Mouse (Mus musculus): ENCODE measurements around the gene Tle4. TPM values are rescaled to one million over a fixed set of nuclear protein-coding genes. Genes with fewer than 3 reads are reported as not detected.

Tle4 gene
- polyA plus RNA-seq, 1 experiment from 2014 or later, result 16.5 TPM

DNA sequence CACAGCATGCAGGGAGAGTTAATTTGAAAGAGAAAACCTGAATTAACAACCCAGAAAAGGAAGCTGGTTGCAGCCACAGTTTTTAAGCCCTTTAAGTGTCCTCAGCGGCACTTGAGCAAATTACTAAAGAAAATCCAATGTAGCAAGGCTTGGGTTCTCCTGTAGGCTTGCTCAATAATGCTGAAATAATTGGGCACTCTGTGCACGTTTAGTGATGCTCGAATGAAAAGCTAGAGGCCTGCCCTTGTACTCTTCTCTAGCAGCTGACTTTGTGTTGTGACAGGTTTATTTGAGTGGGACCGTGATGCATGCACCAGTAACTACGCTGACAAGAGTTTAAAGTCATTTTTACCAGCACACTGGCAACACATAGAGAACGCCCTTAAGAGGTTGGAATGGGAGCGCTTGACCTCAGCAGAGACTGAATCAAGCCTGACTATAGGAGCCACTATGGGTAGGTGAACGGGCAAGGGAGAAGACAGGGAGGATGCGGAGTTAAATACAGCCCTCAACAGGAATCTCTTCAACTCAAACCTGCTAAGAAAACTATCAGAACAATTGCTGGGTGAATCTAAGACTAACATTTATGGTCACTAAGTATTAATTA lies 79.3 kb downstream of the Tle4 start:
- ATAC-seq (ENCODE audit: low FRiP score, low TSS enrichment), result peak; percentile 43; the same call in 1 of the 2 replicates
- H3K36me3 ChIP-seq (ENCODE audit: control insufficient read depth, insufficient read depth, low read length), result peaks cover 16% of the 10 kb centered on the region; the same call in 1 of the 2 replicates
- H3K9ac ChIP-seq (ENCODE audit: low read depth, low read length), result no peak overlapping the region
- no peak overlapping the region for H3K4me3 ChIP-seq (ENCODE audit: low read length)
- no peaks in the 10 kb centered on the region for H3K27me3 ChIP-seq (ENCODE audit: control insufficient read depth, insufficient read depth, low read length)
- no peaks in the 10 kb centered on the region for H3K9me3 ChIP-seq (ENCODE audit: control insufficient read depth, low read length)
- 0 out of 2 replicates have a peak, but pooled peaks cover 3% of the 10 kb centered on the region for H3K4me1 ChIP-seq (ENCODE audit: control insufficient read depth, insufficient read depth, low read length)
- no peak overlapping the region for H3K27ac ChIP-seq (ENCODE audit: low read depth, low read length)
- H3K4me2 ChIP-seq (replicated peaks; ENCODE audit: low read depth, low read length), result no peak overlapping the region
- WGBS, result 44% methylated on average over 9 of the region's 9 CpGs

GRCm38 (mm10) chr19:14516420-14516819 lies 81.4 kb downstream of the Tle4 start:
- Histone ChIP-seq H3K27me3 (ENCODE audit: control insufficient read depth, insufficient read depth, low read length) (no peaks in the 10 kb centered on the region), H3K27ac (ENCODE audit: low read depth, low read length) (no peak overlapping the region), H3K9ac (ENCODE audit: low read depth, low read length) (no peak overlapping the region), H3K4me1 (ENCODE audit: control insufficient read depth, insufficient read depth, low read length) (0 out of 2 replicates have a peak, but pooled peaks cover 3% of the 10 kb centered on the region), H3K4me2 (replicated peaks; ENCODE audit: low read depth, low read length) (no peak overlapping the region), H3K36me3 (ENCODE audit: control insufficient read depth, insufficient read depth, low read length) (peaks cover 16% of the 10 kb centered on the region; the same call in 1 of the 2 replicates), H3K9me3 (ENCODE audit: control insufficient read depth, low read length) (no peaks in the 10 kb centered on the region), H3K4me3 (ENCODE audit: low read length) (no peak overlapping the region)
- no peak for ATAC-seq (ENCODE audit: low FRiP score, low TSS enrichment)
- 82% methylated on average over 1 of the region's 1 CpGs for WGBS

DNA sequence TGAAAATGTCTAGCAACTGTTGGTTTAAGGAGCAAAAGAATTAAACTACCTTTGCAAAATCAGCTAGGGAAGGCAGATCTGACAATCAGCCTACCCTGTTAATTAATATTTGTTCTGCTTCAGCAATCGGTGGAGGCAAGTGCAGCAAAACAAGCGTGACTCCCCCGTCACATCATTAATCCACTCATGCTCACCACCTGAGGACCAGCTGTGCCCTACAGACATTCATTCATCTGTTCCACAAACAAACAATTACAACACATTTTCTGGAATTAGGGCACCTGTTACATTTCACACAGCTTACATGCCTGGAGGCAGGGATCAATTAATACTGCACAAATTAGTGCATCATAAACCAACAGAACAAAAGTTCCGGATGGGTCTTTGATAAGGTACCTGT lies 89.0 kb downstream of the Tle4 start:
- 54% methylated on average over 4 of the region's 4 CpGs for WGBS
- Histone ChIP-seq H3K27ac (ENCODE audit: low read depth, low read length) (no peak overlapping the region), H3K4me2 (replicated peaks; ENCODE audit: low read depth, low read length) (no peak overlapping the region), H3K4me3 (ENCODE audit: low read length) (no peak overlapping the region), H3K27me3 (ENCODE audit: control insufficient read depth, insufficient read depth, low read length) (no peaks in the 10 kb centered on the region), H3K36me3 (ENCODE audit: control insufficient read depth, insufficient read depth, low read length) (no peaks in the 10 kb centered on the region), H3K9ac (ENCODE audit: low read depth, low read length) (no peak overlapping the region), H3K9me3 (ENCODE audit: control insufficient read depth, low read length) (peaks cover 2% of the 10 kb centered on the region), H3K4me1 (ENCODE audit: control insufficient read depth, insufficient read depth, low read length) (0 out of 2 replicates have a peak, but pooled peaks cover 3% of the 10 kb centered on the region)
- no peak for ATAC-seq (ENCODE audit: low FRiP score, low TSS enrichment)

GRCm38 (mm10) chr19:14507911-14508310 lies 89.9 kb downstream of the Tle4 start:
- no peak for ATAC-seq (ENCODE audit: low FRiP score, low TSS enrichment)
- Histone ChIP-seq H3K36me3 (ENCODE audit: control insufficient read depth, insufficient read depth, low read length) (no peaks in the 10 kb centered on the region), H3K9me3 (ENCODE audit: control insufficient read depth, low read length) (peaks cover 2% of the 10 kb centered on the region), H3K4me1 (ENCODE audit: control insufficient read depth, insufficient read depth, low read length) (peaks cover 7% of the 10 kb centered on the region; the same call in 1 of the 2 replicates), H3K4me2 (replicated peaks; ENCODE audit: low read depth, low read length) (no peak overlapping the region), H3K9ac (ENCODE audit: low read depth, low read length) (no peak overlapping the region), H3K27ac (ENCODE audit: low read depth, low read length) (no peak overlapping the region), H3K27me3 (ENCODE audit: control insufficient read depth, insufficient read depth, low read length) (no peaks in the 10 kb centered on the region), H3K4me3 (ENCODE audit: low read length) (no peak overlapping the region)
- WGBS, result 64% methylated on average over 2 of the region's 2 CpGs

GRCm38 (mm10) chr19:14506875-14507670 lies 90.8 kb downstream of the Tle4 start:
- Histone ChIP-seq H3K4me1 (ENCODE audit: control insufficient read depth, insufficient read depth, low read length) (peaks cover 11% of the 10 kb centered on the region; the same call in 1 of the 2 replicates), H3K36me3 (ENCODE audit: control insufficient read depth, insufficient read depth, low read length) (no peaks in the 10 kb centered on the region), H3K4me3 (ENCODE audit: low read length) (no peak overlapping the region), H3K27me3 (ENCODE audit: control insufficient read depth, insufficient read depth, low read length) (no peaks in the 10 kb centered on the region), H3K9me3 (ENCODE audit: control insufficient read depth, low read length) (peaks cover 2% of the 10 kb centered on the region), H3K4me2 (replicated peaks; ENCODE audit: low read depth, low read length) (no peak overlapping the region), H3K27ac (ENCODE audit: low read depth, low read length) (no peak overlapping the region), H3K9ac (ENCODE audit: low read depth, low read length) (no peak overlapping the region)
- WGBS, result 53% methylated on average over 3 of the region's 3 CpGs
- no peak for ATAC-seq (ENCODE audit: low FRiP score, low TSS enrichment)

- Histone ChIP-seq H3K27ac (ENCODE audit: low read depth, low read length) (no peak overlapping the region), H3K4me1 (ENCODE audit: control insufficient read depth, insufficient read depth, low read length) (peaks cover 11% of the 10 kb centered on the region; the same call in 1 of the 2 replicates), H3K4me2 (replicated peaks; ENCODE audit: low read depth, low read length) (no peak overlapping the region), H3K9me3 (ENCODE audit: control insufficient read depth, low read length) (peaks cover 2% of the 10 kb centered on the region), H3K36me3 (ENCODE audit: control insufficient read depth, insufficient read depth, low read length) (no peaks in the 10 kb centered on the region), H3K9ac (ENCODE audit: low read depth, low read length) (no peak overlapping the region), H3K27me3 (ENCODE audit: control insufficient read depth, insufficient read depth, low read length) (no peaks in the 10 kb centered on the region), H3K4me3 (ENCODE audit: low read length) (no peak overlapping the region)
- WGBS, result 86% methylated on average over 2 of the region's 2 CpGs
- no peak for ATAC-seq (ENCODE audit: low FRiP score, low TSS enrichment)
These were observed 91.8 kb downstream of the Tle4 start for GRCm38 (mm10) chr19:14505885-14506548.

DNA sequence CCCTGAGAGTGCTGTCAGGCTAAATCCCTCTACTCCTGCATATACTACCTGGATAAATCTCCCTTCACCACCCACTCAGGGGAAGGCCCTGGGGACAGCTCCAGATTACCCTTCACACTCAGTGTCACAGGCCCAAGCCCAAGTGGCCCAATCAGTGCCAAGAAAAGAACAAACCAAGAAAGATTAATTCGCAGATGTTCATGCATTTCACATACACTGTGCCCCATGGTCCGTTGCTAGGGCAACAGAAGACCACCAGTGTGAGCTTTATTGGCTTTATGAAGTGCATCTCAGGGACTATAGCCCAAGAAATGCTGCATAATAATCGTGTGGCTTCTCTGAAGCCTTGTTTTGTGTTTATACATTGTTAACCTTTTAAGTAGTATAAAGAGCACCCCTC lies 92.5 kb downstream of the Tle4 start:
- no peak overlapping the region for H3K27ac ChIP-seq (ENCODE audit: low read depth, low read length)
- H3K4me3 ChIP-seq (ENCODE audit: low read length), result no peak overlapping the region
- H3K36me3 ChIP-seq (ENCODE audit: control insufficient read depth, insufficient read depth, low read length), result no peaks in the 10 kb centered on the region
- peaks cover 14% of the 10 kb centered on the region for H3K4me1 ChIP-seq (ENCODE audit: control insufficient read depth, insufficient read depth, low read length)
- no peak for ATAC-seq (ENCODE audit: low FRiP score, low TSS enrichment)
- no peak overlapping the region for H3K4me2 ChIP-seq (replicated peaks; ENCODE audit: low read depth, low read length)
- H3K27me3 ChIP-seq (ENCODE audit: control insufficient read depth, insufficient read depth, low read length), result no peaks in the 10 kb centered on the region
- 71% methylated on average over 3 of the region's 3 CpGs for WGBS
- peaks cover 2% of the 10 kb centered on the region for H3K9me3 ChIP-seq (ENCODE audit: control insufficient read depth, low read length)
- H3K9ac ChIP-seq (ENCODE audit: low read depth, low read length), result no peak overlapping the region

DNA sequence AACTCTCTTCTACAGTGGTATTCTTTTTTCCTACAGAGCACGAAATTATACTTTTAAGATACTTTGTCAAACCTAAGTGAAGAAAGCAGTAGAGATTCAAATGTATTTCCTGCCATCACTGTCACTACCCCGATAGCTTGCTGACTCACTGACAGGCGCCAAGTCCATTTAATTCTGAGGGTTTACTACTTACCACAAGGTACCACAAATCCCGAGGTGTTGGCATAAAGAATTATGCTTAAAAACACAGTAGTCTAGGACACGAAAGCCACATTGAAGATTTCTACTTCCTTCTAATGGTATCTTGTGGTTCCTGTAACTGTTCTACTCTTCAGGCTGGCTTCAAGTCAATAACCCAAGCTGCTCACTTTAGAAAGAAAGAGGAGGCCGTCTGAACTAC lies 94.0 kb downstream of the Tle4 start:
- no peaks in the 10 kb centered on the region for H3K9me3 ChIP-seq (ENCODE audit: control insufficient read depth, low read length)
- ATAC-seq (ENCODE audit: low FRiP score, low TSS enrichment), result no peak
- H3K27ac ChIP-seq (ENCODE audit: low read depth, low read length), result no peak overlapping the region
- H3K27me3 ChIP-seq (ENCODE audit: control insufficient read depth, insufficient read depth, low read length), result no peaks in the 10 kb centered on the region
- H3K9ac ChIP-seq (ENCODE audit: low read depth, low read length), result no peak overlapping the region
- WGBS, result 84% methylated on average over 6 of the region's 6 CpGs
- no peaks in the 10 kb centered on the region for H3K36me3 ChIP-seq (ENCODE audit: control insufficient read depth, insufficient read depth, low read length)
- H3K4me3 ChIP-seq (ENCODE audit: low read length), result no peak overlapping the region
- peaks cover 13% of the 10 kb centered on the region for H3K4me1 ChIP-seq (ENCODE audit: control insufficient read depth, insufficient read depth, low read length)
- no peak overlapping the region for H3K4me2 ChIP-seq (replicated peaks; ENCODE audit: low read depth, low read length)

DNA sequence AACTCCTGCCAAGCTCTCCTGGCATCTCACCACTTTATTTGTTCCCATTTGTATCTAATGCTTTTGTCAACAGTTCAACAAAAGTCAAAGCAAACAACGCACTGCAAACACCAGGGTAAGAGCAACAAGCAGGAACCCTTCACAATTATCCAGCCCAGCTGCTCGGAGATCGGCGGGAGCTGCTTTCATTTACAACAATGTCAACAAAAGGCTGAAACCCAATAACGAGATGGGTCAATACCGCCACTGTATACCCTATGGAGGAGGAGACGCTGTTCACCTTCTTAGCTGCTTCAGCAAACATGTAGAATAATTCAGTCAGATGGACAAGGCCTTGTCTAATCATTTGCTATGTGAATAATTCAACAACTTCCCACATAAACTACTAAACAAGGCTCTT lies 95.6 kb downstream of the Tle4 start:
- Histone ChIP-seq H3K36me3 (ENCODE audit: control insufficient read depth, insufficient read depth, low read length) (no peaks in the 10 kb centered on the region), H3K27ac (ENCODE audit: low read depth, low read length) (no peak overlapping the region), H3K4me2 (replicated peaks; ENCODE audit: low read depth, low read length) (no peak overlapping the region), H3K9ac (ENCODE audit: low read depth, low read length) (no peak overlapping the region), H3K4me3 (ENCODE audit: low read length) (no peak overlapping the region), H3K9me3 (ENCODE audit: control insufficient read depth, low read length) (no peaks in the 10 kb centered on the region), H3K4me1 (ENCODE audit: control insufficient read depth, insufficient read depth, low read length) (peaks cover 11% of the 10 kb centered on the region), H3K27me3 (ENCODE audit: control insufficient read depth, insufficient read depth, low read length) (no peaks in the 10 kb centered on the region)
- peak; percentile 85 for ATAC-seq (ENCODE audit: low FRiP score, low TSS enrichment)
- 22% methylated on average over 7 of the region's 7 CpGs for WGBS

Measured in kidney, embryonic 14.5 days (tissue).